In genomic region chr13:48668091-48668975, GRCm38 (mm10) we compare ENCODE assay signal across 10 mouse cellular contexts. TPM values are rescaled to one million over a fixed set of nuclear protein-coding genes. Genes with fewer than 3 reads are reported as not detected.
DNase-seq lines count a peak whose midpoint lies in the region; ATAC-seq lines count a peak whose summit lies in the region.
"Had no signal": no experiment of that assay in that cellular context is flagged by ENCODE, and none has a peak within 500 bp of the region (broad histone marks: within the 10 kb centered on the region; RNA-seq: fewer than 3 reads in every experiment).

No protein-coding gene starts in this region.

- DNase-seq in heart, embryonic 10.5 days (ENCODE audit: low spot score): no peak
- no peak for DNase-seq in heart, postnatal 10 days
- DNase-seq in ZHBTc4 (ENCODE audit: low read depth, low spot score): peak; percentile 40
- DNase-seq in hindbrain, embryonic 11.5 days (ENCODE audit: low spot score): peak; percentile 54
- no peak for DNase-seq in adrenal gland, postnatal 14 days
- DNase-seq in layer of hippocampus, adult 9-11 months: no peak
- DNase-seq in thymus, postnatal 10 days (ENCODE audit: low spot score in 2 of 2): no peak
- DNase-seq: lung, postnatal 14 days had no signal

- H3K4me1 ChIP-seq in heart, embryonic 10.5 days: peaks cover 44% of the 10 kb centered on the region
- H3K4me1 ChIP-seq in hindbrain, embryonic 11.5 days (replicated peaks; ENCODE audit: control insufficient read depth, insufficient read depth, low read length): peaks cover 4% of the 10 kb centered on the region; the same call in 1 of the 2 replicates

- ATAC-seq in hindbrain, embryonic 11.5 days (ENCODE audit: low FRiP score): no peak
- ATAC-seq in megakaryocyte-erythroid progenitor cell, adult 5-6 weeks (replicated peaks; ENCODE audit: low FRiP score, low TSS enrichment, poor library complexity, severe bottlenecking): peak; percentile 32; the same call in 1 of the 2 replicates

- no peaks in the 10 kb centered on the region for H3K9me3 ChIP-seq in heart, embryonic 10.5 days
- H3K9me3 ChIP-seq in hindbrain, embryonic 11.5 days (ENCODE audit: control insufficient read depth, low read length): no peaks in the 10 kb centered on the region

- peak overlapping the region; percentile 55 for H3K4me3 ChIP-seq in heart, embryonic 10.5 days
- H3K4me3 ChIP-seq in hindbrain, embryonic 11.5 days (ENCODE audit: low read depth, low read length): 0 out of 2 replicates have a peak overlapping the region, but pooled peaks have one; percentile 8

- 1% methylated on average over 33 of the region's 33 CpGs for WGBS in heart, embryonic 10.5 days
- WGBS in hindbrain, embryonic 11.5 days: under 1% methylated on average over 33 of the region's 33 CpGs

- H3K4me2 ChIP-seq in hindbrain, embryonic 11.5 days (replicated peaks; ENCODE audit: low read depth, low read length): 0 out of 2 replicates have a peak overlapping the region, but pooled peaks have one; percentile 20

- H3K9ac ChIP-seq in hindbrain, embryonic 11.5 days (ENCODE audit: low read depth, low read length): no peak overlapping the region

- H3K27ac ChIP-seq in heart, embryonic 10.5 days: peak overlapping the region; percentile 26; the same call in 1 of the 2 replicates
- H3K27ac ChIP-seq in hindbrain, embryonic 11.5 days (ENCODE audit: low read depth, low read length): no peak overlapping the region

- H3K27me3 ChIP-seq in heart, embryonic 10.5 days (ENCODE audit: insufficient read depth, poor library complexity, severe bottlenecking): peaks cover 100% of the 10 kb centered on the region
- peaks cover 88% of the 10 kb centered on the region for H3K27me3 ChIP-seq in hindbrain, embryonic 11.5 days (ENCODE audit: control insufficient read depth, insufficient read depth, low read length)

- no peaks in the 10 kb centered on the region for H3K36me3 ChIP-seq in heart, embryonic 10.5 days
- H3K36me3 ChIP-seq in hindbrain, embryonic 11.5 days (ENCODE audit: control insufficient read depth, insufficient read depth, low read length): no peaks in the 10 kb centered on the region

- intact Hi-C loops in heart, postnatal 10 days (cut with DNase I): no loop called here

RNA-seq across cellular contexts. Expression of gene Barx1, which starts 5.5 kb away (rescaled TPM):
- polyA plus RNA-seq in heart, embryonic 10.5 days (2016; fragmentation: Nextera tagmentation; extraction: Ambion mirVana): 2.6 and 11.7 TPM in 2 replicates
- total RNA-seq in heart, postnatal 10 days (2021): not detected
- 0.83 and 1.3 TPM in 2 replicates for polyA plus RNA-seq in hindbrain, embryonic 11.5 days (2014; fragmentation: Nextera tagmentation; extraction: Ambion mirVana)
- not detected in 2 replicates for total RNA-seq in megakaryocyte-erythroid progenitor cell, adult 5-6 weeks (2014; fragmentation: Nextera tagmentation)
- not detected in 2 replicates for total RNA-seq in megakaryocyte-erythroid progenitor cell, adult 5-6 weeks (2017)
- total RNA-seq in adrenal gland, postnatal 14 days (2021): not detected in 2 replicates
- total RNA-seq: gastrocnemius, adult 18-20 months had no signal

RNA-seq across cellular contexts. Expression of gene Ptpdc1, which starts 42.9 kb away (rescaled TPM):
- 5.1 and 7.0 TPM in 2 replicates for polyA plus RNA-seq in heart, embryonic 10.5 days (2016; fragmentation: Nextera tagmentation; extraction: Ambion mirVana)
- 1 to 10 TPM; 8.4 TPM for total RNA-seq in heart, postnatal 10 days (2021)
- 12.2 and 12.5 TPM in 2 replicates for polyA plus RNA-seq in hindbrain, embryonic 11.5 days (2014; fragmentation: Nextera tagmentation; extraction: Ambion mirVana)
- 4.8 and 9.6 TPM in 2 replicates for total RNA-seq in megakaryocyte-erythroid progenitor cell, adult 5-6 weeks (2014; fragmentation: Nextera tagmentation)
- 2.7 and 4.5 TPM in 2 replicates for total RNA-seq in megakaryocyte-erythroid progenitor cell, adult 5-6 weeks (2017)
- 7.2 and 7.8 TPM in 2 replicates for total RNA-seq in adrenal gland, postnatal 14 days (2021)

Comparison
In these comparisons a context has a peak if more than half of its experiments do, and no peak if none do; other contexts are left out.
1. DNase-seq: peak in ZHBTc4 (single experiment) and hindbrain, embryonic 11.5 days (single experiment); none in heart, embryonic 10.5 days (single experiment), heart, postnatal 10 days (0 of 2), adrenal gland, postnatal 14 days (single experiment), layer of hippocampus, adult 9-11 months (single experiment) and thymus, postnatal 10 days (0 of 2).